Mouse (Mus musculus): Measurements from ENCODE around the gene Rnf10.

- TF ChIP-seq CTCF (IDR thresholded peaks at IDR 0.05; ENCODE audit: low read depth) (no peak), EP300 (IDR thresholded peaks at IDR 0.05; ENCODE audit: low read depth) (no peak)
Measured at GRCm38 (mm10) chr5:115267469-115268045, 5.1 kb downstream of the Rnf10 start.
